Mouse (Mus musculus): Measurements from ENCODE around the gene Daglb. TPM values are rescaled to one million over a fixed set of nuclear protein-coding genes. Genes with fewer than 3 reads are reported as not detected.

Daglb gene
- total RNA-seq (2021), result 1 to 10 TPM; 8.1 to 9.6 TPM
- long read RNA-seq, experiment 1, full-length matches to known transcripts, result 16 of 19 reads
- long read RNA-seq, experiment 1, partial matches to known transcripts, result 2 of 19 reads
- long read RNA-seq, experiment 1, other reads (novel, unspliced or antisense), result 1 of 19 reads
- long read RNA-seq, experiment 2, full-length matches to known transcripts, result 10 of 13 reads
- long read RNA-seq, experiment 2, partial matches to known transcripts, result 1 of 13 reads
- long read RNA-seq, experiment 2, other reads (novel, unspliced or antisense), result 2 of 13 reads

- peak; percentile 91 to 94 for DNase-seq
Measured at GRCm38 (mm10) chr5:143464100-143464756, at the start of gene Daglb. Gene Daglb, plus strand, starts transcription at chr5:143464584.

- DNase-seq, result no peak
Measured at GRCm38 (mm10) chr5:143421484-143421883, 42.9 kb upstream of the Daglb start.

GRCm38 (mm10) chr5:143422990-143423389 is 41.4 kb upstream of the Daglb start:
- DNase-seq, result no peak

GRCm38 (mm10) chr5:143423899-143424519 is 40.4 kb upstream of the Daglb start:
- DNase-seq, result peak; percentile 46 to 79

- peak; percentile 67 to 82 for DNase-seq
Measured at GRCm38 (mm10) chr5:143434421-143434820, 30.0 kb upstream of the Daglb start.

DNA sequence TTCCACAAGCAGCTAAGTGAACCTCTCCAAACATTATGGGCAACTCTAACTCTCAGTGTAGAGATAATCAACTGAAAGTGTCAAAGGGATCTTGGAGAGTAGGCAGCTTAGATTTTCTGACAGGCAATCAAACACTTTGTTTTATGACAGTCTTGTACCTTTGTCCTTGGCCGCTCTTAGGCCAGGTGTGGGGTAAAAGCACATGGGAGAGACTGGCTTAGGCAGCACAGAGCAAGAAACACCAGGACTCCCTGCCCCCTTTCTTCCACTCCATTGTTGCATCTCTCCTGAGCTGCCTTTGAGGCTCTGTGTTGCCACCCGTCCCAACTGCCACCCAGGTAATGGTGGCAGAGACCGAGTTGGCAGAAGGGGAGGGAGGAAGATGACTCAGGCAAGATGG is 23.1 kb upstream of the Daglb start:
- DNase-seq, result no peak

- no peak for DNase-seq
Measured at GRCm38 (mm10) chr5:143441753-143442152, 22.6 kb upstream of the Daglb start.

DNA sequence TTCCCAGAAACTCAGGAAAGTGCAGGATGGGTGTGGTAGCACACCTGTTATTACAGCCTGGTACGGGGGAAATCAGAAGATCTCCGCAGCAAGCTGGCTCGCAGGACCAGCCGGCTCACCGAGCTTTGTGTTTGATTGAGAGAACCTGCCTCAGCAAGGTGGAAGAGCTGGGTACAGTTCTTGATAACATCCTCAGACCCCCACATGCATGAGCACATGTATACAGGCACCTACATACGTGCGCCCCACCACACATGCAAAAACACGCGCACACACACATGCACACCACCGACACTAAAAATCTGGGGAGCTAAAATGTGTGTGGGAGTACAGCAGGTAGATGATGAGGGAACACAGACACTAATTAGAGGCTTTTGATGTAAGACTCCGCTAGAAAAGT is 713 bp upstream of the Daglb start:
- no peak for DNase-seq

DNA sequence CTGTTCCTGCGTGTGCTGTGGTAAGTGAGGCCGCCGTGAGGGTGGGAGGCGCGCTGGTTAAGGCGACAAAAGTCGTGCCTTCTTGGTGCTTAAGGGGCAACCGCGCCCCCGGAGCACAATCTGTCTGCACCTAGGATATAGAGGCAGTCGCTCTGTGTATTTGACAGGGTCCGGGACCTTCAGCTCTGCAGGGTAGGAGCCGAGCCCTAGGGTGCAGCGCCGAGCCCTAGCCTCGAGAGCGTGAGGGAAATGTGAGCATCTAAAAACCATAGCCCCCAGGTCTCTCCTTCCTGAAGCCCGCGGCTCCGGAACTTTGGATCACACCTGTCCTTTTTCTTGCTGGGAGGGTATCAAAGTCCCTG is 354 bp downstream of the Daglb start:
- DNase-seq, result no peak

GRCm38 (mm10) chr5:143465156-143466085 is 1.0 kb downstream of the Daglb start:
- DNase-seq, result no peak

GRCm38 (mm10) chr5:143466891-143467669 is 2.7 kb downstream of the Daglb start:
- DNase-seq, result no peak

DNA sequence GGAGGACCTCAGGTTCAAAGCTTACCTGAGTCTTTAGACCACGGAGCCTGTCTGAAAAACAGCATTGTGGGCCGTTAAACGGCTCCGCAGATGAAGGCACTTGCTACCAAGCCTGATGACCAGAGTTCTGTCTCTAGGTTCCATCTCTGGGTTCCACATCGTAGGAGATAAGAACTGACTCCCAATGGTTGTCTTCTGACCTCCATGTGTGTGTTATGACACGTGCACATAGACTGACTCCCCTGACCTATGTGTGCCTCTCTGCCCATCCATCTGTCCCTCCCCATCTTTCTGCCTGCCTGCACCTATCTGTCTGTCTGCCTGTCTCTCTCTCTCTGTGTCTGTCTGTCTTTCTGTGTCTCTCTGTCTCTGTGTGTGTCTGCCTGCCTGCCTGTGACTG is 3.5 kb downstream of the Daglb start:
- no peak for DNase-seq

DNA sequence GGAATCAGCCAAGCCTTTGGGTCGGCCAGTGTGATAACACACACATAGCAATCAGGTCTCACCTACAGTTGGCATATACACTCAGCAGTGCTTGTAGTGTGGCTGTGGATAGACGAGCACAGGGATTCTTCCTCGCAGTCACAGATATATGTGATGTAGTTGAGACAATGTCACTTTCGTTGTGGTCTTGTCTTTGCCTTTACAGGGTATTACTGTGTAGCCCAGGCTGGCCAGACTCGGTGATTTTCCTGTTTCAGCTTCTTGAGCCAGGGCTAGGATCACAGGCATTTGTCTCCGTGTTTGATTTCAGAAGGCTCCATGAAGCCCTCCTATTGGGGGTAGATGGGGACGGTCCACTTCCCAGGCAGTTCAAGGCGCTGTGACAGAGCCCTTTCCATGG is 5.2 kb downstream of the Daglb start:
- no peak for DNase-seq

DNA sequence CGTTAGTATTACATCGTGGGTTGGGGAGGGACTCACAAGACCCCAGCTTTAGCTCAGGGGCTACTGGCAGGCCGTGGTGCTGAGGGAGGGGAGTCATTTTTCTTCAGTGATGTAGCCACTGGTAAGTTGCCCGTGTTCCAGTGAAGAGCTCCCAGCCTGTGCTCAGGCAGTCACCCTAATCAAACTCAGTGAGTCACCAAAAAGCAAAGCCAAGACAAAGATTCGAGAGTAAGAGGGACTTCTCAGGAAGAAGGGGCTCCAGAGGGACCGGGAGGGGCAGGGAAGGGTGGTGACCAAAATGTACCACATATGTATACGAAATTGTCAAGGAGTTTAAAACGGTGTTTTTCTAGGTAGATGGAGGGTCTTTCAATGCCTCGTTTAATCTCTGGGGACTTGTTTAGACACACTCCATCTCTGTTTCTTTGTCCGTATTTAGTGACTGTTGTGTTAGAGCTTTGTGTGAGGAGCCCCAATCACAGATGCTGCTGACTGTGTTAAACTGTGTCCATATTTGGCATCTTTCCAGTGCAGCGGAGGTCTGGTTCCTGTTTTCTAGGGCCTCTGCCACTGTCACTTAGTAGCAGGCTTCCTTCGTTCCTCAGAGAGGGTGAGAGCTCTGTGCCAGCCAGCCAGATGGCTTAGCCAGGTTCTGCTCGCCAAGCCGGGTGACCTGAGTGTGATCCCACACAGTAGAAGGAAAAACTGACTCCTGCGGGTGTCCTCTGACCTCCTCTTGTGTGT is 6.2 kb downstream of the Daglb start:
- DNase-seq, result peak; percentile 70 to 84

DNA sequence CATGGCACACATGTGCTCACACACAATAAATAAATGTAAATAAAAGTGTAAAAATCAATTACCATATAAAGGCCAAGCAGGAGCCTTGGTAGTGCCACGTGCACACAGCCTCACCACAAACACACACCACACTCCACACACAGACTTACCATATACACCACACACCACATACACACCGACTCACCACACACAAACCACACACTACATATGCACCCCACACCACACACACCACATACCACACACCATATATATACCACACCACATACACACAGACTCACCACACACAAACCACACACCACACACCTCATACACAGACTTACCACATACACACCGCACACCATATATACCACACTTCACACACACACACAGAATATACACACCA is 6.8 kb downstream of the Daglb start:
- DNase-seq, result no peak

DNA sequence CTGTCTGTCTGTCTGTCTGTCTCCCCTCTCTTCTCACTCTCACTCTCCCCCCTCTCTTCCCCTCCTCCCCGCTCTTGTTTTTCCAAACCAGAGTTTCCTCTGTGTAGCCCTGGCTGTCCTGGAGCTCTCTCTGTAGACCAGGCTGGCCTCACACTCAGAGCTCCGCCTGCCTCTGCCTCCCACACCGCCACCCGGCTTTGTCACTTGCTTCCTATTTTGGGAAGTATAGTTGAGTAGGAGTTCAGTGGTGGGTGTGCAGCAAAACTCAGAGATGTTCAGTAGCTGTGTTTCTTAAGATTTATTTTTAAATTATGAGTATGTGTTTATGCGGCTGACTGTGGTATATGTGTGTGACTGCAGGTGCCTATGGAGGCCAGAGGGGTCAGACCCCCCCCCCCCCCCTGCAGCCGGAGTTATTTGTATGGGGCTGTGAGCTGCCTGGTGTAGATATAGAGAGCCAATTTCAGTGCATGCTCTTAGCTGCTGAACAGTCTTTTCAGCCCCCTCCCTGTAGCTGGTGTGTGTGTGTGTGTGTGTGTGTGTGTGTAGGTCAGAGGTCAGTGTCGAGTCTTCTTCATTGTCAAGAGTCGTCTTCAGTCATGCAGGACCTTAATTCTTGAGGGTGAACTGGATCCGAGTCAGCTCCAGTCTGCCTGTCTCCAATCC is 7.7 kb downstream of the Daglb start:
- no peak for DNase-seq

DNA sequence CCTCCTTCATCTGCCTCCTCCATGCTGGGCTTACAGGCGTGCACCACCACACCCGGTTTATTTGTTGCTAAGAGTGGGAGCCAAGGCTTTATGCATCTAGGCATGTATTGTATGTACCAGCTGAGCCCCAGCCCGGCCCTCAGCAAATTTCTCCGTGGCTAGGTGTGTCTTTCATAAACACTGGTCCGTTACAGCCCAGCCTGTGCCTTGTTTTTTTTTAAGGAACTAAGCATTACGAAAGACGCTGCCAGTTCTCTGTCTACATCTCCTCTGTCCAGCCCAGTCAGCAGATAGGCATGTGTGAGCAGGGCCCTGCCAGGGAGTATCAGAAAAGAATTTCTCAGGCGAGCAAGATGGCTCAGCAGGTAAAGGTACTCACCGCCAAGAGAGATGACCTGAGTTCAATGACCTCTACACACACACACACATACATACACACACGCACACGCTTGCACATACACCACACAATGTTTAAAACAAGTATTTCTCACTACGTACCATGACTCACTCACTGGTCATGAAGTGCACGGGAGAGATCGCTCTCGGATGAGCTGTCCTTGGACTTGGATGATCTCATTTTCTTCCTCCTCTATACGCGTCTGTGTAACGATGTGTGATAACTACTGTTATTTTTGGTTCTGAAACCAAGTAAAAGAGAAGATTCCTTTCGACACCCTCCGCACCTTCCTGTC is 10.9 kb downstream of the Daglb start:
- DNase-seq, result peak in 1 of 2 experiments; percentile 67

DNA sequence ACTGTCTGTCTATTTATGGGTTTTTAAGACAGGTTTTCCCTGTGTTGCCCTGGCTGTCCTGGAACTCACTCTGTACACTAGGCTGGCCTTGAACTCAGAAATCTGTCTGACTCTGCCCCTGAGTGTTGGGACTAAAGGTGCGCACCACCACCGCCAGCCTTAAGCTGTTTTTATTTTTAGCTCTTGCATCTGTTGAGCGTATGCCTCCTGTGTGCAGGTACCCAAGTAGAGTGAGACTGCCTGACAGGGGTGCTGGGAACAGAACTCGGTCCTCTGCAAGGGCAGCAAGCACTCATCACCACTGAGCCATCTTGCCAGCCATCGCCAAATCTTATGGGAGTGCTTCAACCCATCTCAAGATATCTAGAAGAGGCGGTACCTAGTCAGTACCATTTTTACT is 11.6 kb downstream of the Daglb start:
- no peak for DNase-seq

DNA sequence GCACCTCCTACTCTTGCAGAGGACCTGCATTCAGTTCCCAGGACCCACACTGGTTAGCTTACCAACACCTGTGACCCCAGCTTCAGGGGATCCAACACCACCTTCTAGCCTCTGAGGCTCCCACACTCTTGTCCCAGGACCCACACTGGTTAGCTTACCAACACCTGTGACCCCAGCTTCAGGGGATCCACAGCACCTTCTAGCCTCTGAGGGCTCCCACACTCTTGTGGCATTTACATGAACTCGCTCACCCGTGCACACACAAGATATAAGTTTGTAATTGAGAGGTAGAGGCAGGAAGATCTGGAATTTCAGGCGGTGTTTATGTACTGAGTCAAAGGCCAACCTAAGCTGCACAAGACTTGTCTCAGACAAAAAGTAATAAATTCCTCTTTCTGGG is 13.5 kb downstream of the Daglb start:
- no peak for DNase-seq

- DNase-seq, result no peak
Measured at GRCm38 (mm10) chr5:143484955-143485354, 20.6 kb downstream of the Daglb start.
